Mouse (Mus musculus) forebrain, embryonic 16.5 days (tissue): ENCODE measurements at regions not wholly inside any gene's neighbourhood (a gene's known extent, or its start where the extent isn't known, plus 50 kb on each side); places are given as distances from the start of the nearest gene placed in this dataset.

Experiments used
- ATAC-seq: fragments of 200-750 bp; cut with Nextera tagmentation; 2 replicates; pipeline ENCODE4 v1.8.0; 2017; ENCODE audit warnings: mild to moderate bottlenecking, moderate library complexity
- H3K27ac ChIP-seq: fragments of 300-500 bp; sonication (generic); 2 replicates; pipeline ENCODE4 v1.5.1; 2014; ENCODE audit warnings: low read length, control low read depth
- H3K27me3 ChIP-seq: fragments of 300-500 bp; sonication (generic); replicated peaks from 2 replicates; pipeline ENCODE4 v1.6.1; 2014; ENCODE audit warnings: low read length; ENCODE audit not compliant: control insufficient read depth, insufficient read depth
- H3K36me3 ChIP-seq: fragments of 300-500 bp; sonication (generic); 2 replicates; pipeline ENCODE4 v1.6.1; 2014; ENCODE audit not compliant: control insufficient read depth, insufficient read depth
- H3K4me1 ChIP-seq: fragments of 300-500 bp; sonication (generic); replicated peaks from 2 replicates; pipeline ENCODE4 v1.6.1; 2014; ENCODE audit warnings: low read length; ENCODE audit not compliant: control insufficient read depth, insufficient read depth
- H3K4me2 ChIP-seq: fragments of 300-500 bp; sonication (generic); 2 replicates; pipeline ENCODE4 v1.6.1; 2014; ENCODE audit warnings: mild to moderate bottlenecking, low read length, control low read depth
- H3K4me3 ChIP-seq: fragments of 300-500 bp; sonication (generic); replicated peaks from 2 replicates; pipeline ENCODE4 v1.5.1; 2014; ENCODE audit warnings: mild to moderate bottlenecking, low read length, control low read depth
- H3K9ac ChIP-seq: fragments of 300-500 bp; sonication (generic); replicated peaks from 2 replicates; pipeline ENCODE4 v1.6.1; 2014; ENCODE audit warnings: low read depth, low read length, control low read depth
- H3K9me3 ChIP-seq: fragments of 300-500 bp; sonication (generic); 2 replicates; pipeline ENCODE4 v1.6.1; 2016; ENCODE audit warnings: low read length; ENCODE audit not compliant: control insufficient read depth
- WGBS: fragments of 180-500 bp; shearing (Covaris S2); extraction: QIAGEN DNeasy Blood & Tissue Kit; methylation state at CpG from one replicate; pipeline ENCODE4 v1.1.7; 2014; 5-methylcytosine and 5-hydroxymethylcytosine counted together

DNA sequence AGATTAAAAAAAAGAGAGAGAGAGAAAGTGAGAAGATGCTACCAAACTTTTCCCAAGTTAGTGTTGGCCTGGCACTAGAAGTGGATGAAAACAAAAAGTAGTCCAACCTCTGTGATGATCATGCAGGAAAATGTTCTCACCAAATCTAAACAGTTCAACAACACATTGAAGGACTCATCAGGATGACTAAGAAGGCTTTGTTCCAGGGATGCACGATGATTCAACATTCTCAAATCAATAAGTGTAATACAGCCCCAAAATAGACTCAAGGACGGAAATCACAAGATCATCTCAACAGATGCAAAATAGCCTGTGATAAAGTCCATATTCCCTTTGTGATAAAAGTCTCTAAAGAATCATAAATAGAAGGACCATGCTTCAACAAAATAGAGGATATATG lies 106.3 kb downstream of the Cysltr2 start:
- no peaks in the 10 kb centered on the region for H3K9me3 ChIP-seq
- WGBS: 90% methylated on average over 2 of the region's 2 CpGs
- H3K4me3 ChIP-seq: no peak overlapping the region
- H3K4me2 ChIP-seq: no peak overlapping the region
- H3K27me3 ChIP-seq: no peaks in the 10 kb centered on the region
- ATAC-seq: no peak
- no peaks in the 10 kb centered on the region for H3K36me3 ChIP-seq
- no peak overlapping the region for H3K9ac ChIP-seq
- no peak overlapping the region for H3K27ac ChIP-seq
- no peaks in the 10 kb centered on the region for H3K4me1 ChIP-seq

DNA sequence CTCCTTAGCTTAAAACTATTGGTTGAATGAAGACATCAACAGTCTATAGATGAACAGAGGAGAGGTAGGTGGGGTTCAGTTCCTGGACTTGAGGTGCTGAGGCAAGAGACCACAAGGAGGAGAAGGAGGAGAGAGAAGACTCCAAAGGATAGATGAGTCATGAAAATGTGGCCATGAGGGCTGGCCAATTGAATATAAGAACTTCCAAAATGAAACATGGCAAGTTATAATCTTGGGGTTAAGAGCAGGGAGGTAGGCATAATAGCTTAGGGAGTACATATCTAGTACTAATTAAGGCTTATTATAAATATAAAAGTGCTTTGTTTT lies 109.9 kb downstream of the Cysltr2 start:
- no peaks in the 10 kb centered on the region for H3K4me1 ChIP-seq
- no peaks in the 10 kb centered on the region for H3K27me3 ChIP-seq
- no peaks in the 10 kb centered on the region for H3K9me3 ChIP-seq
- H3K27ac ChIP-seq: no peak overlapping the region
- H3K4me2 ChIP-seq: no peak overlapping the region
- H3K9ac ChIP-seq: no peak overlapping the region
- H3K36me3 ChIP-seq: no peaks in the 10 kb centered on the region
- no peak overlapping the region for H3K4me3 ChIP-seq
- ATAC-seq: no peak

DNA sequence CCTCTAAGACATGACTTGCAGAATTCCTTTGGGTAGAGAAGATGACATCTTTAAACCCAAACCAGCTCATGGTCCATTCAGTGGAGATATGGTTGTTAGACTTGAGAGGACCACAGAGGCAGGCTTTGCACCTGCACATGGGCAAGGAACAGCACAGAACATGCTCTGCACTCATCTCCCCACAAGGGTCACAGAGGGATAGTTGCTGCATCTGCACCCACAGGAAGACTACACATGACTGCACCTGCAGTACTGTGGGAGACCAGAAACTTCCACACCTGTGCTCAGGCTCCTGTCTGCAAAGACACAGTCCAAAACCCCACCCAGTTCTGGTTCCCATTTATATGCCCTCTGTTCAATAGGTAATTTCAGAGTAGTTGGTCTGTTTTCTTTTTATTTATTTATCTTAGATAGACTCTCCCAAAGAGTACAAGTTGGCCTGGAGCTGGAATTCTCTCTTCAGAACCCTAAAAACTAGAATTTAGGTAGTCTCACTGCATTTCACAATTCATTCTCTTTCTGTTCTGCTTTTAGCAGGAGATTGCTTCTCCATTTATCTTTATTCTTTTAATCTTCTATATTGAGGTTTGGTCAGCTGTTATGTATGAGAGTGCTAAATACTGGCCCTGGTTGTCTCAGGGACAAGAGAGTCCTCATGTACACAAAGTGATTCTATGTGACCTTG lies 110.4 kb downstream of the Cysltr2 start:
- ATAC-seq: no peak
- H3K4me2 ChIP-seq: no peak overlapping the region
- H3K36me3 ChIP-seq: no peaks in the 10 kb centered on the region
- no peaks in the 10 kb centered on the region for H3K27me3 ChIP-seq
- no peak overlapping the region for H3K27ac ChIP-seq
- H3K9me3 ChIP-seq: no peaks in the 10 kb centered on the region
- H3K4me1 ChIP-seq: no peaks in the 10 kb centered on the region
- no peak overlapping the region for H3K4me3 ChIP-seq
- H3K9ac ChIP-seq: no peak overlapping the region

DNA sequence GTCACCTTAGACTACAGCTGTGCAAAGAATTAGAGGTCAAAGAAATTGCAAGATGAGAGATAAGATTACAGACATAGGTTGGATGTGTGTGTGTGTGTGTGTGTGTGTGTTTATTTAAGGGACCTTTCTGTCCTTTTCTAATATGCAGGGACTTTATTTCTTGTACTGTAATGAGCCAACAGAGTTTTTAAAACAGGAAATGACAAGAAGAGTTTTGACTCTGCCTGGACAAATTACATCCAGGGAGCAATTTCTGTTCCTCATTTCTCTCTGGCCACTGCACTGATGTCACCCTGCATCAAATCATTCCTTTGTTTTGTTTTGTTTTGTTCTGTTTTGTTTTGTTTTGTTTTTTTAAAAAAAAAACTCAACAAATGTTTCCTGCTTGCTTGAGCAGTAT lies 115.3 kb downstream of the Cysltr2 start:
- no peak overlapping the region for H3K27ac ChIP-seq
- no peaks in the 10 kb centered on the region for H3K36me3 ChIP-seq
- no peaks in the 10 kb centered on the region for H3K27me3 ChIP-seq
- H3K4me3 ChIP-seq: no peak overlapping the region
- no peaks in the 10 kb centered on the region for H3K9me3 ChIP-seq
- H3K9ac ChIP-seq: no peak overlapping the region
- H3K4me1 ChIP-seq: no peaks in the 10 kb centered on the region
- no peak overlapping the region for H3K4me2 ChIP-seq
- no peak for ATAC-seq

DNA sequence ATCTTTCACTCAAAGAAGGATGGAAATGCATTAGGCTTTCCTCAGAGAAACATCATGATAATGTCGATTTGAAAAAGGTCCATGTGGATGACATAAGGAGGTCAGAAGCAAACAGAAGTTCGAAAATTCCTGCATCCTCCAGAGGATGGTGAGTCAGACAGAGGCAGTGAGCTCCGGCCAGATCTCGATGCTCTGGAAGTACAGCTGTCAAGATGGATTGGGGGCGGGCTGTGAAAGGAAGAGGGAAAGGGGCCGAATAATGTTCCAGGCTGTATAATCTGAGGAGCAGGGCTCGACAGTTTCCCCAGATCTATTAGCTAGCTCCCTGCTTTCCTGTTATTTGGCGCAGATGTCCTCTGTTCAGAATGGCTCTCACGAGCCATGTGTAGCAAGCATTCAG lies 116.6 kb downstream of the Cysltr2 start:
- Histone ChIP-seq H3K4me2 (no peak overlapping the region), H3K36me3 (no peaks in the 10 kb centered on the region), H3K4me1 (no peaks in the 10 kb centered on the region), H3K27me3 (no peaks in the 10 kb centered on the region), H3K9ac (no peak overlapping the region), H3K4me3 (no peak overlapping the region), H3K27ac (no peak overlapping the region), H3K9me3 (no peaks in the 10 kb centered on the region)
- WGBS: 88% methylated on average over 9 of the region's 9 CpGs
- no peak for ATAC-seq

DNA sequence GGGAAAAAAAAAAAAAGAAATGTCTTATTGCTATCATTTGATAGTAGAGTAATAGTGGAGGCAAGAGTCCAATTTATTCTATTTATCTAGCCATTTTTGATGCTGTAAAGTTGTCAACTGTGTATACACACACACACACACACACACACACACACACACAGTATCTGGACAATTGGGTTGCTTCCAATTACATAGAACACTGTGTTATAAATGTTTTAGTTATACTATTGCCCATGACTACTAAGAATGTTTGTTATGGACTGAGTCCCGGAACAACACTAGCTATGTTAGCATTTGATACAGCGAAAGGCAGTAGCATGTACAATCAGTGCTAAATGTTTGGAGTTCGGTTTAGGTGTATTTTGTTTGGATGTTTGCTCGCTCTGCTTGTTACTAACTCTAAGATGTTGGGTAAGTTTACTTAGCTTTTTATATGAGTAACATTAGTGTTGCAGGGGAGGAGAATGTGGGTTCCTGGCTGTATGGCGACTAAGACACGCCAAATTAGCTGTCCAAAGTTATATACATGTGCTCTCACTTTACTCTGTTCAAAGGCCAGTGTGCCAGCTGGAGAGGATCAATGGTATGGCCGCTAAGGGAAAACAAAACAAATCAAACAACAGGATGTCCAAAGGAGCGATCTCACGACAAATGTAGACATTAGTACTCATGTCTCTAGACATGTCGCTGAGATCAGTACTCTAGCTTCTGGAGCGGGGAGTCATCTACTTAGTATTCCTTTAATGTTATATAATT lies 147.6 kb downstream of the Cysltr2 start:
- no peak overlapping the region for H3K4me2 ChIP-seq
- H3K9me3 ChIP-seq: no peaks in the 10 kb centered on the region
- no peak overlapping the region for H3K4me3 ChIP-seq
- no peaks in the 10 kb centered on the region for H3K27me3 ChIP-seq
- WGBS: 93% methylated on average over 11 of the region's 11 CpGs
- H3K9ac ChIP-seq: no peak overlapping the region
- H3K4me1 ChIP-seq: no peaks in the 10 kb centered on the region
- H3K27ac ChIP-seq: no peak overlapping the region
- ATAC-seq: no peak
- no peaks in the 10 kb centered on the region for H3K36me3 ChIP-seq

DNA sequence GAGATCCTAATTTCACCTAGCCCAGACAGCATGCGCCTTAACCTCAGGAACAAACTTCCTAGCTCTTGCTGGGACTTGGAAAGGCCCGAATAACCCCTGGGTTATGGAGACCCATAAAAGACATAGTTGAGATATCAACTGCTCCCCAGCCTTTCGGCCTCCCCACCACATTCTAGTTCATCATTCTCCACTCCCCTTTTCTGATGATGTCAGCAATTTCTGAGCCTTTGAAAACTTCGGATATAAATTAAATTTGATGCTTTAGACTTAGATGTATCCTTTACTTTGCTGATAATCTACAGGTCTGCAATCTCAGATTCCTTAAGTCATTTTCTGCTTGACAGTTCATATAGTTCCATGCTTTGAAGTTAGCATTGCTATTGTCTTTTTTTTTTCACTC lies 149.3 kb downstream of the Cysltr2 start:
- Histone ChIP-seq H3K27me3 (no peaks in the 10 kb centered on the region), H3K9me3 (no peaks in the 10 kb centered on the region), H3K9ac (no peak overlapping the region), H3K4me2 (no peak overlapping the region), H3K4me3 (no peak overlapping the region), H3K36me3 (no peaks in the 10 kb centered on the region), H3K4me1 (no peaks in the 10 kb centered on the region), H3K27ac (no peak overlapping the region)
- 92% methylated on average over 4 of the region's 4 CpGs for WGBS
- ATAC-seq: no peak

DNA sequence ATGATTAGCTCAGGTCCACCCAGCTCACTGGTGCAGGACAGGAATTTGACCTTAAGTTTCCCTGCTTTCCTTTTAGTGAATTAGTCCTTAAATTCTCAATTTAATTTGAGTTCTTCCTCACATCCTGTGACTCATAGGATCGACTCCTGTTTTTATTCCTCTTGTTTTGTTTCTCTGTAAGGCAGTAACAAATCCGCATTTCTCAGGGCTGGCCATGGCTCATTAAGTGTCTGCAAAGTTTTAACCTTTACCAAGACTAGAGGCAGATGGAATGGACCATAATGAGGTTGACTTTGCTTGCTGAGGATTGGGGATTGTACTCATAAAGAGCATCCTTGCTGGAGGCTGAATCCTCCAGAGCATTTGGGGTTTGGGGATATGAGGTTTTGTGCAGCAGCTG lies 156.6 kb downstream of the Cysltr2 start:
- Histone ChIP-seq H3K4me2 (no peak overlapping the region), H3K36me3 (no peaks in the 10 kb centered on the region), H3K4me3 (no peak overlapping the region), H3K9ac (no peak overlapping the region), H3K9me3 (no peaks in the 10 kb centered on the region), H3K27ac (no peak overlapping the region), H3K27me3 (no peaks in the 10 kb centered on the region), H3K4me1 (no peaks in the 10 kb centered on the region)
- ATAC-seq: no peak
- 77% methylated on average over 2 of the region's 2 CpGs for WGBS

DNA sequence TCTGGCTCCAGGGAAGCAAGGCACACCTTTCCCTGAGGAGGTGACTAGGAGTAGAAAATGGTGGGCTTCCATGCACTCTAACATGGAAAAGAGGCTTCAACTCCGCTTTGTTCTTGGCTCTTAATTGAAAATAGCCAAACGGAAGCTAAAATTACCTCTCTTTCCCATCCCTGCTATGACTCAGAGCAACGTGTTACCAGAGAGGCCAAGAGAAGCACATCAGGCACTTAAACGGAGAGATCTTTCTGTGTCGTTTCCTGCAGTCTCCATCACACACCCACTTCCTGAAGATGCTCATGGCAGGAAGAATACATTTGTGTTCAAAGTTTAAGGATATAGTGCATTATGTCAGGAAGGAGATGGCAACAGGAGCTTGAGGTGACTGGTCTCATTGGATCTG lies 159.3 kb downstream of the Cysltr2 start:
- no peak for ATAC-seq

More for the DNA sequence above, 159.3 kb downstream of the Cysltr2 start:
- Histone ChIP-seq H3K9me3 (no peaks in the 10 kb centered on the region), H3K4me3 (no peak overlapping the region), H3K4me1 (no peaks in the 10 kb centered on the region), H3K27me3 (no peaks in the 10 kb centered on the region), H3K9ac (no peak overlapping the region), H3K27ac (no peak overlapping the region), H3K36me3 (no peaks in the 10 kb centered on the region), H3K4me2 (no peak overlapping the region)
- WGBS: 83% methylated on average over 5 of the region's 5 CpGs
